Mouse (Mus musculus) C2C12 (cell line): ENCODE measurements around the gene Itpr3.

Experiments used
- CEBPB ChIP-seq: IDR thresholded peaks from one replicate; pipeline ENCODE4 v1.6.1; 2011; ENCODE audit warnings: low read depth, mild to moderate bottlenecking, control low read depth, moderate library complexity
- CTCF ChIP-seq: IDR thresholded peaks from one replicate; pipeline ENCODE4 v1.5.1; 2011; ENCODE audit not compliant: control insufficient read depth, insufficient read depth, insufficient read length
- FOSL1 ChIP-seq: IDR thresholded peaks from one replicate; pipeline ENCODE4 v1.8.0; 2011; ENCODE audit warnings: mild to moderate bottlenecking, low read length; ENCODE audit not compliant: poor library complexity, insufficient read depth, severe bottlenecking
- MAX ChIP-seq: IDR thresholded peaks from one replicate; pipeline ENCODE4 v1.6.1; 2011; ENCODE audit warnings: mild to moderate bottlenecking, control low read depth
- MYOD1 ChIP-seq: IDR thresholded peaks from one replicate; pipeline ENCODE4 v1.6.1; 2011; ENCODE audit warnings: low read depth; ENCODE audit not compliant: control insufficient read depth, insufficient read length
- MYOG ChIP-seq: IDR thresholded peaks from one replicate; pipeline ENCODE4 v1.6.1; 2011; ENCODE audit not compliant: control insufficient read depth, insufficient read length; ENCODE audit errors: extremely low read depth
- USF1 ChIP-seq: IDR thresholded peaks from one replicate; pipeline ENCODE4 v1.6.1; 2011; ENCODE audit warnings: low read depth, mild to moderate bottlenecking, control low read depth, moderate library complexity

GRCm38 (mm10) chr17:27051514-27051913 lies 5.6 kb upstream of the Itpr3 start:
- TF ChIP-seq CTCF (no peak), USF1 (no peak), MAX (no peak), CEBPB (no peak), MYOG (no peak), MYOD1 (peak; percentile 51), FOSL1 (no peak)
